Mouse (Mus musculus): ENCODE measurements around the gene Cfap99.

DNA sequence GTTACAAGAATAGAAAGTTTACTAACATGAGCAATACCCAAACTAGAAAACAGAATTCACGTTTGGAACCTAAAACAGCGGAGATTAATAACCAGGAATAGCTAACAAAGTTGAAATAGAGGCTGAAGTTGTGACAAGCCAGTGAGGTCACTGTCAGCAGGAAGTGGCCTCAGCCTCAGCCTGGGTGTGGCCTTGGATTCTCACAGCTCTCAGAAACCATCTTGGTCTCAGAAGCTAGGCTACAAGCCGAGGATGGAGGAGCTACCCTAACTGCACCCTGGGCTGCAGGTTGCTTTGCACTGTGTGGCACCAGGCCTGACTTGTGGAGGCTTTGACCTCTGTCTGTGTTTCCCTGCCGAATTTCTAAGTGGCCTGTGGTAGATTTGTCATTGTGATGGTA is 22.3 kb upstream of the Cfap99 start:
- TF ChIP-seq MYB (IDR thresholded peaks at IDR 0.05; ENCODE audit: low read depth, low read length): no peak
- no peak for TF ChIP-seq TCF12 (IDR thresholded peaks at IDR 0.05; ENCODE audit: low read depth, low read length)
- TF ChIP-seq CTCF (IDR thresholded peaks at IDR 0.05 in 2 of 3, conservative IDR thresholded peaks at IDR 0.05 in 1 of 3; ENCODE audit: control insufficient read depth in 1 of 3, insufficient read depth in 1 of 3, low read depth in 2 of 3, low read length in 3 of 3, poor library complexity in 1 of 3, severe bottlenecking in 1 of 3): no peak
- no peak for TF ChIP-seq HCFC1 (IDR thresholded peaks at IDR 0.05; ENCODE audit: low read depth, low read length)
- no peak for TF ChIP-seq MXI1 (IDR thresholded peaks at IDR 0.05; ENCODE audit: low read depth, low read length)
- no peak for TF ChIP-seq USF1 (IDR thresholded peaks at IDR 0.05; ENCODE audit: low read depth, low read length)
